Mouse (Mus musculus): Measurements from ENCODE around the gene Stat3. TPM values are rescaled to one million over a fixed set of nuclear protein-coding genes. Genes with fewer than 3 reads are reported as not detected.
A peak's percentile ranks its signal among the peaks of the same experiment; 100 is the strongest.

The Stat3 gene
- total RNA-seq, 2 experiments from 2014 or later: 52.1 to 54.7 TPM

DNA sequence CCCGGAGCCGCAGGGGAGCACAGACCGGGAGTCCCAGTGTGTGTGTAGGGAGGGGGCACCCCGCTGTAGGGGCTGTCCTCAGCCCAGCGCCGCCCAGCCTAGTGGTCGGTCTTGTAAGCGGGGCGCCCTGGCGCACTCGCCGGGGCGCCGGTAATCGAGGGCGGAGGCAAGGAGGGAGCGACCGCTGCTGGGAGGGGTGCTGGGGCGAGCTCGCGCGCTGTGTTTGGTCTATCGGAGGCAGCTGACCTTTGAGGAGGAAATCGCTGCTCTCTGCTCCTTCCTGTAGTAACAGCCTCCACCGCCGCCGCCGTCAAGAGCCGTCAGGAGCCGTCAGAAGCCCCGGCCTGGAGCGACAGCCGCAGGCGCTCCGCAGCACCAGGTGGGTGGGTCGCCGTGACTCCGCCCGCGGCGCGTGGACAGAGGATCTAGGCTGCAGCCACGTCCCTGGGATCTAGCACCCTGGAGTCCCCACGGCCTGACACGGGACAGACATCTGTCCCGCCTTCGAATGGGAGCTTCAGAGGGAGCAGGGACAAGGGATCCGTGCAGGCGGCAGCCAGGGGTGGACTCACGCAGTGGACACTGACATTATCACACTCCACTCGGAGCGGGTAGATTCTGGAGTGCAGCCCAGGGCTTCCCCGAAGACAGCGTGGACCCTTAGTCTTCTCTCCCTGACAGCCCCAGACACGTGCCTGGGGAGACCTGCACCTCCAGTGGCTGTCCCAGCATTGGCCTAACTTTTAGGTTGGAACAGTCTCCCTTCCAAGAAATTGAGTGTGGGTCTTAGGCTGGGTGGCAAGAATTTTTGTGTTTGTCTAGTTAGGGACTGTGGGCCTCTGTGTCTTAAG lies 78.9 kb downstream of the Stat3 start:
- peak; percentile 88 for ATAC-seq (replicated peaks; ENCODE audit: poor library complexity, severe bottlenecking)

DNA sequence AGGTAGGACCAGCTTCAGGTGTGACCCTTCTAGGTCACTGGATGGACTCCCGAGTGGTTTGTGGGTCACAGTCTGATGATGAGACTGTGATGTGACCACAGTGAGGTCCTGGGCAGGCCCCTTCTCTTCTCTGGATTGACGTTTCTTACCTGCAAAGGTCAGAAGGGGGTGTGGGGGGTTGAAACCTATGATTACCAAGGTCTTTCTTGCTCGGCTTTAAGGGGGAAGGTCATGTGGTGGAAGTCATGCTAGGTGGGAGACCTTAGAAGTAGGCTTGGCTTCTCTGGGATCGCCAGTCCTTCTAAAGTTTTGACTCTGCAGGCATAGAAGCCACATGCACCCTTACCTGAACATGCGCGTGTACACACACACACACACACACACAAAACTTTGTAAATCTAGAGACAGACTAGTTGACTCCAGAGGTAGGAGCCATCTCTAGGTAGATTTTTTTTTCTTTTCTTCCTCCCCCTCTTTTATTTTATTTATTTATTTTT lies 79.7 kb downstream of the Stat3 start:
- no peak for ATAC-seq (replicated peaks; ENCODE audit: poor library complexity, severe bottlenecking)

GRCm38 (mm10) chr11:100858935-100859578 lies 80.3 kb downstream of the Stat3 start, which contains the start of gene Stat5a:
Gene Stat5a, plus strand, starts transcription at chr11:100859351.
- no peak for ATAC-seq (replicated peaks; ENCODE audit: poor library complexity, severe bottlenecking)

DNA sequence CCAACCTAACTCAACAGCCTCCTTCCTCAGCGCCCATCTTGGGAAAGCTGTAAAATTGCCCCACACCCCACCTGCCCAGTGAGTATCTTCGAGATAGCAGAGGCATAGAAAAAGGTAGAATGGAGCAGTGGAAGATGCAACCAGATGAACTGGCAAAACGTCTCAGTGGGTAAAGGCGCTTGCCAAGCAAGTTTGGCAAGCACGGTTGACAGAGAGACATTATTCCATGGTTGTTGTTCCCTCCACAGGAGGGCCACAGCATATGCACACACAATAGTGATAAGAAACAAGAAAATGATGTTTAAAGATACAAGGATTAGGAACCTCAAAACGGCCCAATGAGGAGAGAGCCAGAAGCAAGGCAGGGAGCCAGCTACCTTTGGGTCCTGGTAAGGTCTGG lies 81.4 kb downstream of the Stat3 start:
- no peak for ATAC-seq (replicated peaks; ENCODE audit: poor library complexity, severe bottlenecking)

DNA sequence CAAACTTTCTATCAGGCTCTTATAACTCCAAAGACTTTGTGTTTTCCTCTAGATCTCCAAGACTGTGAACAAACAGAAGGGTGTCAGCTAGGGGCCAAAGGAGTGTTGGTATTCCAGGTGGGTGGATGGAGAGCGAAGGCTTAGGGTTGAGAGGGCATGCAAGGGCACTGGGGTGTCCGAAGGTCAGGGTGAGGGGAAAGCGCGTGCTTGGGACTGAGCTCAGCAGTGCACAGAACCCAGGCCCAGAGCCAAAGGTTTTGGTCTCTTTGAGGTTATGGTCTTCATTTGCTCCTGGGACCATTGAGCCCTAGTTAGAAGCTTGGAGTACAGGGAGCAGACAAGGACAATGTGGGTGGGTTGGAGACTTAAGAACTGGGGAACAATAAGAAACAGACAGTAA lies 84.2 kb downstream of the Stat3 start:
- no peak for ATAC-seq (replicated peaks; ENCODE audit: poor library complexity, severe bottlenecking)

DNA sequence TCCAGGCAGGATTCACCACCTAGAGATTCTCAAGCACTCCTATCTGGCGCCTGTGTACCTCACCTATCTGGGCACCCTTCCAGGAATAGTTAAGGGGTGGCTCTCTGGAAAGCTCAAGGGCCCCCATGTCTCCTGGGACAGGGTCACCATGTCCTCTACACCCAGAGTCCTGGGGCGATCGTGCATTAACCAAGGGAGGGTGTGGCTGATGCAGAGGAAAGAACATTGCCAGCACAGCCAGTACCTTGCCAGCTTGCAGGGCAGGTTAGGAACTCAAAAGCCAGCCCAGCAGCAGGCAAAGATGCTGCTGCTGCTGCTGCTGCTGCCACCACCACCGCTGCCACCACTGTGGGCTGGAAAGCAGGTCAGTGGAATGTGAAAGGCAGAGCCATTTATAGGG lies 85.1 kb downstream of the Stat3 start:
- no peak for ATAC-seq (replicated peaks; ENCODE audit: poor library complexity, severe bottlenecking)

- peak; percentile 43 for ATAC-seq (replicated peaks; ENCODE audit: poor library complexity, severe bottlenecking)
These were observed 86.3 kb downstream of the Stat3 start for GRCm38 (mm10) chr11:100853018-100853417.

GRCm38 (mm10) chr11:100852088-100852487 lies 87.3 kb downstream of the Stat3 start:
- no peak for ATAC-seq (replicated peaks; ENCODE audit: poor library complexity, severe bottlenecking)

GRCm38 (mm10) chr11:100850778-100851528 lies 88.4 kb downstream of the Stat3 start:
- ATAC-seq (replicated peaks; ENCODE audit: poor library complexity, severe bottlenecking): peak; percentile 41

- ATAC-seq (replicated peaks; ENCODE audit: poor library complexity, severe bottlenecking): peak; percentile 69
These were observed 89.1 kb downstream of the Stat3 start, which contains the start of gene Stat5b for GRCm38 (mm10) chr11:100850038-100850777. Gene Stat5b, minus strand, starts transcription at chr11:100850724.

DNA sequence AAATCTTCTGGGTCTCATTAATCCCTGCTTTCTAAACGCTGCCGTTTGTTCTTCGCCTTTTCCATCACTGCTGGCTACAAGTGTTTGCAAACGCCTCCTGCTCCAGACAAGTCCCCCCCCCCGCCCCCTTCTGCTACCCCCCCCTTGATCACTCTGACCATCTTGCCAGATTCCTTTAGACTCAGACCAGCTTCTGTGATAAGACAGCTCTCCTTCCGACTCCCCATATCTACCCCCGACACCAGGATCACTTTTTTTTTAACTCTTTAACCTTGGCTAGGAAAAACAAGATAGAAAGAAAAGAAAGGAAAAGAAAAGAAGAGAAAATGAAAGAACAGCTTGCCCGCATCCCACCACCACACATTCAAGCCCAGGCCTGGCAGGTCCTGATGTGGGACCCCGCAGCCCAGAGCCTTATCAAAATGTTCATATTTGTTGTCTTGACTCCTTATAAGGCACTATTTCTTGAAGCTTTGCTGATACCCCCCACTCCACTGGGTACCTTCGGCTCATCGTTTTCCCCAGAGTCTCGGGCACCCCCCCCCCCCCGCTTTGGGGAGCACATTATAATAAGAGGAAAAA lies 89.8 kb downstream of the Stat3 start:
- no peak for ATAC-seq (replicated peaks; ENCODE audit: poor library complexity, severe bottlenecking)

DNA sequence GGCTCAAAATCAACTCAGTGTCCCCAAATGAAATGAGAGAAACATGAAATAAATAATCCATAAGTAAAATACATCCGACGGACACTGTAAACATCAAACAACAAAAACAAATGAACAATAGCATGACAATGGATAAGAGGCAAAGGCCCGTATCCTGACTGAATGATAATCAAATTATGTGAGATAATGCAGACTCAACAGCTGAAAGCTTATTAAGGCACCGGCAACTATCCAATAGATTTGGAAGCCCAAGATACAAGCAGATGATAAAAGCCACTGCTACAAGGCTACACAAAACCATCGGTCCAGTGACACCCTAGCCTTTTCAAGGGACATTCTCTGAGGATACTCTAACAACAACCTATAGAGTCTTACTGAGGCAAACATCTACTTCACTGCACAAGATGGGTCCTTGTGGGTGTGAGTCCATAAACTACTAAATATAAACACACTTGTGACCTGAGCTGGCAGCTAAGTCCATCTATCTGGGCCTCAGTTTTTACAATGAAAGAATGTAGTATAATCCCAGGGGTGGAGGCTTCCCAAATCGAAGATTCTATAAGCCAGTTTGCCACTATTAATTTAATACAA lies 90.5 kb downstream of the Stat3 start:
- no peak for ATAC-seq (replicated peaks; ENCODE audit: poor library complexity, severe bottlenecking)

DNA sequence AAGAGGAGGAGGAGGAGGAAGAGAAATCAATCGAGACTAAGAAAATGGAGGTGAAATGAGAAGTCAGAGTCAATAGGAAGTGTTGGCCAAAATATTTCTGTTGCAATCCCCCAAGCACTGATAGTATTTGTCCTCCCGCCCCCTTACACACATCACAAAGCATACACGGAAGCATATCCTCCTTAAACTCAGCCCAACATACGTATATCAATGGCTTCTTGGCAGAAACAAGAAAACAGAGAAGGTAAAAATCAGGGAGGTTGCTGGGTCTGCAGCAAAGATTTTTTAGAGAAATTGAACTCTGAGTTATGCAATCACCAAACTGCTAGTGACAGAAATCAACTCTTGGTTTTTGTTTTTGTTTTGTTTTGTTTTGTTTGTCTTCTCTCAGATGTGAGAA lies 91.3 kb downstream of the Stat3 start:
- ATAC-seq (replicated peaks; ENCODE audit: poor library complexity, severe bottlenecking): peak; percentile 74

DNA sequence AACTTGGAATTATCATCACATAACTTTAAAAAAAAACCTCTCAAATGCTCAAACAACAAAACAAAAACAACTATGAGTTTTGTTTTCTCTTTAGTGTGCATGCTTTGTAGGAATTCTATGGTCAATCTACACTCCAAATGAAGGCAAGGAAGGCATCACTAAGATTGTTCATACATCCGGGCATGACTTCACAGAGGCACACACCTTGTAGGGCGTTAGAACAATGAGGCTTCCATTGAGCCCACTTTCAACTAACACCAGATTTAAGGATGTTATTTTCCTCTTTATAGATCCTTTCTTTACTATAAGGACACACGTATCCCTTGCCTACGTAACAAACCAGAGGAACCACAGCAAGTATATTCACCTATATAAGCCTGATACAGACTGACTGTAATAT lies 91.8 kb downstream of the Stat3 start:
- ATAC-seq (replicated peaks; ENCODE audit: poor library complexity, severe bottlenecking): no peak

DNA sequence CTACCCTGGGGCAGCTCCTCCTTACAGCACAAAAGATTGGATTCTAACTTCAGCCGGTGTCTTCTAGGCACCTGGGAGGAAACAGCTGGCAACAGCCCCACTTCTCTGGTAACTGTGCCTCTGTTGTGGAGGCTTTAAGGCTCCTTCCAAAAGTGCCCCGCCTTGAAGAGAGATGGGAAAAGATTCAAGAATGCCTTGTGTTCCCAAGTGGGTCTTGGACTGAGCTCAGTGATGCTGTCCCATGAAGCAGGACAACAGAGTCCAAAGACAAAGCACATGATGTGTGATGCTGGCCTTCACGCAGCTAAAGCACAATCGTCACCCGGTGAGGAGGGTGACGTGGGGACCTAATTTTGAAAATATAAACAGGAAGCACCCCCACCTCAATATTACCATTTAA lies 93.5 kb downstream of the Stat3 start:
- ATAC-seq (replicated peaks; ENCODE audit: poor library complexity, severe bottlenecking): no peak

DNA sequence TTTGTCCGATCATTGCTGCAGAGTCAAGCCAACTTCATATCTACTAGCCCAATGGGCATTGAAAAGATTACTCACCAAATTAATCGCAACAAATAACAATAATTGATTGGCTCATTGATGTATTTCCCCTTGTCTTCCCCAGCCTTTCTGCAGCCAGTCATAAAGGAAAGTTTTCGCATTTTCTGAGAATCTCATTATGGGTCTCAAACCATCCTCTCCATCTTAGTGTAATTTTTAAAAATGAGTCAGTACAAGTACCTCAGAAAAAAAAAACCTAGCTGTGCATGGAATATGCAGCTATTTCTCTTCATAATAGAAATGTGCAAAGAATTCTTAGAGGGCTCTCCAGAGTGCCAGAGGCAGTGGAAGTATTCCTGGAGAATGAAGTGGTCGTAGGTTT lies 95.2 kb downstream of the Stat3 start:
- ATAC-seq (replicated peaks; ENCODE audit: poor library complexity, severe bottlenecking): no peak

DNA sequence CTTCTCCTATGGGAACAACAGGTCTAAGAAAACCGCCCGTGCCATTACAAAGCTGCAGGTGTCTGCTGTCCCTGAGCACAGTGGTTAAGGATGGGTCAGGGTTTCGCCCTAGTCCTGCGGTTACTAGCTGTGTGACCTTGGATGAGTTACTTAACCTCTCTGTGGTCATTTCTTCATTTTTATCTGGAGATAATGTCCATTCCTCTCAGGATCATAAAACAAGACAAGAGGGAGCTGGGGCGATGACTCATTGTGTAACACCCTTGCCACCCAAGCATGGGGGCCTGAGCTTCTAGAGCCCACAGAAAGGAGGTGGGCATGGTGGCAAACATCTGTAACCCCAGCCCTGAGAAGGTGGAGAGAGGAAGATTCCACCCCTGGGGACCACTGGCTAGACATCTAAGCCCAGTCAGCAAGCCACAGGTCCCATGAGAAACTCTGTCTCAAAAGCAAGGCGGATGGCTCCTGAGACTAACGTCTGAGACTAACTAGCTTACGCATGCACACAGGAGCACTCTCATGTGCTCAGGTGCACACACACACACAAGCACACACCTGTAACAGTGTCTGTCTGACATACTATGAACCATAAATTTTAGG lies 96.2 kb downstream of the Stat3 start:
- peak; percentile 33 for ATAC-seq (replicated peaks; ENCODE audit: poor library complexity, severe bottlenecking)

GRCm38 (mm10) chr11:100842025-100842424 lies 97.3 kb downstream of the Stat3 start:
- ATAC-seq (replicated peaks; ENCODE audit: poor library complexity, severe bottlenecking): no peak

DNA sequence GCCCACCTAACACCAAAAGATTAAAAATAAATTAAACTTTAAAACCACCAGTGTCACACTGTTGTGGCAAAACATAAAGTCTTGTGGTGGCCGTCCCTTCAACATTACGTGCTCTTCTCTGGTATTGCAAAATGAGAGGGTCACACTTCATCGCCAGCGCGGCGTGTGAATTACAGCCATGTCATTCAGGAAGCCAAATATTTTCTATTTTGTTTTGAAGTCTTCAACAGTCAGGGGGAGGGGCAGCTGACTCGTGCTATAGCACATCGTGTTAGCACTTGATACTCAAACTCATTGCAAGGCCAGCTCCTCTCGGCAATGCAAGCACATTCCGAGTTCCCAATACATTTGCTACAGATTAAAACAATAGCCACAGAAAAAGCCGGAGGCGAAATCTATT lies 98.5 kb downstream of the Stat3 start:
- ATAC-seq (replicated peaks; ENCODE audit: poor library complexity, severe bottlenecking): peak; percentile 92
